Mouse (Mus musculus) liver, postnatal 0 days (tissue): ENCODE data around the gene Gm20388. TPM values are rescaled to one million over a fixed set of nuclear protein-coding genes. Genes with fewer than 3 reads are reported as not detected.
A peak's percentile ranks its signal among the peaks of the same experiment; 100 is the strongest.

ENCODE experiments used
- ATAC-seq: fragments of 200-750 bp; cut with Nextera tagmentation; 2 replicates; pipeline ENCODE4 v1.8.0; 2017; ENCODE audit warnings: mild to moderate bottlenecking, moderate library complexity
- DNase-seq: peaks from one replicate; pipeline ENCODE4 v3.0.0-alpha.2; 2016
- H3K27ac ChIP-seq: fragments of 300-500 bp; sonication (generic); 2 replicates; pipeline ENCODE4 v1.5.1; 2014; ENCODE audit warnings: antibody characterized with exemption, moderate library complexity, mild to moderate bottlenecking, low read depth
- H3K27me3 ChIP-seq: fragments of 300-500 bp; sonication (generic); 2 replicates; pipeline ENCODE4 v1.6.1; 2014; ENCODE audit warnings: low read length, control low read depth, mixed read lengths; ENCODE audit not compliant: insufficient read depth
- H3K36me3 ChIP-seq: fragments of 300-500 bp; sonication (generic); replicated peaks from 2 replicates; pipeline ENCODE4 v1.6.1; 2014; ENCODE audit warnings: mild to moderate bottlenecking, control low read depth, low read length, moderate library complexity, mixed read lengths; ENCODE audit not compliant: insufficient read depth
- H3K4me1 ChIP-seq: fragments of 300-500 bp; sonication (generic); 2 replicates; pipeline ENCODE4 v1.6.1; 2014; ENCODE audit warnings: antibody characterized with exemption, mild to moderate bottlenecking, control low read depth; ENCODE audit not compliant: insufficient read depth
- H3K4me2 ChIP-seq: fragments of 300-500 bp; sonication (generic); 2 replicates; pipeline ENCODE4 v1.6.1; 2014; ENCODE audit warnings: low read depth, mild to moderate bottlenecking, low read length, moderate library complexity, mixed read lengths
- H3K4me3 ChIP-seq: fragments of 300-500 bp; sonication (generic); 2 replicates; pipeline ENCODE4 v1.5.1; 2014; ENCODE audit warnings: low read depth, low read length
- H3K9ac ChIP-seq: fragments of 300-500 bp; sonication (generic); replicated peaks from 2 replicates; pipeline ENCODE4 v1.6.1; 2014; ENCODE audit warnings: mild to moderate bottlenecking, moderate library complexity
- H3K9me3 ChIP-seq: fragments of 300-500 bp; sonication (generic); 2 replicates; pipeline ENCODE4 v1.6.1; 2016; ENCODE audit warnings: mild to moderate bottlenecking, control low read depth, low read length, mixed read lengths
- CTCF ChIP-seq: sonication (generic); IDR thresholded peaks from 2 replicates; pipeline ENCODE4 v1.5.1; 2016; ENCODE audit warnings: antibody characterized with exemption, low read depth
- EP300 ChIP-seq: IDR thresholded peaks from 2 replicates; pipeline ENCODE4 v1.6.1; 2016; ENCODE audit warnings: antibody characterized with exemption, low read depth, mild to moderate bottlenecking
- WGBS: fragments of 180-500 bp; shearing (Covaris S2); extraction: QIAGEN DNeasy Blood & Tissue Kit; methylation state at CpG from one replicate; pipeline ENCODE4 v1.1.7; 2014; ENCODE audit not compliant: insufficient replicate concordance; 5-methylcytosine and 5-hydroxymethylcytosine counted together
- polyA plus RNA-seq: library from polyadenylated mRNA; unstranded; fragments of >200 nt; fragmentation: Nextera tagmentation; extraction: Ambion mirVana; gene quantifications from 2 replicates; pipeline ENCODE4 v1.2.1, GENCODE M21; 2015

Gene Gm20388
- polyA plus RNA-seq, 1 experiment from 2014 or later = not detected

- Histone ChIP-seq H3K9me3 (no peaks in the 10 kb centered on the region), H3K9ac (peak overlapping the region; percentile 87), H3K36me3 (no peaks in the 10 kb centered on the region), H3K4me3 (peak overlapping the region; percentile 91), H3K4me1 (peaks cover 43% of the 10 kb centered on the region), H3K27me3 (no peaks in the 10 kb centered on the region), H3K4me2 (peak overlapping the region; percentile 96), H3K27ac (peak overlapping the region; percentile 89)
- DNase-seq = peak; percentile 68
- TF ChIP-seq CTCF = no peak
- no peak for TF ChIP-seq EP300
- 3% methylated on average over 50 of the region's 52 CpGs for WGBS
- ATAC-seq = peak; percentile 15
Measured at GRCm38 (mm10) chr8:122550234-122550994, 2639.8 kb downstream of the Gm20388 start.

GRCm38 (mm10) chr8:122550995-122551264 is 2640.3 kb downstream of the Gm20388 start:
- no peaks in the 10 kb centered on the region for H3K27me3 ChIP-seq
- ATAC-seq (peak; percentile 32), DNase-seq (no peak)
- peaks cover 39% of the 10 kb centered on the region for H3K4me1 ChIP-seq
- peak overlapping the region; percentile 91 for H3K4me3 ChIP-seq
- peak overlapping the region; percentile 89 for H3K27ac ChIP-seq
- 0% methylated on average over 23 of the region's 43 CpGs for WGBS
- peak overlapping the region; percentile 87 for H3K9ac ChIP-seq
- TF ChIP-seq EP300 (no peak), CTCF (no peak)
- no peaks in the 10 kb centered on the region for H3K36me3 ChIP-seq
- H3K9me3 ChIP-seq = no peaks in the 10 kb centered on the region
- H3K4me2 ChIP-seq = peak overlapping the region; percentile 96

DNA sequence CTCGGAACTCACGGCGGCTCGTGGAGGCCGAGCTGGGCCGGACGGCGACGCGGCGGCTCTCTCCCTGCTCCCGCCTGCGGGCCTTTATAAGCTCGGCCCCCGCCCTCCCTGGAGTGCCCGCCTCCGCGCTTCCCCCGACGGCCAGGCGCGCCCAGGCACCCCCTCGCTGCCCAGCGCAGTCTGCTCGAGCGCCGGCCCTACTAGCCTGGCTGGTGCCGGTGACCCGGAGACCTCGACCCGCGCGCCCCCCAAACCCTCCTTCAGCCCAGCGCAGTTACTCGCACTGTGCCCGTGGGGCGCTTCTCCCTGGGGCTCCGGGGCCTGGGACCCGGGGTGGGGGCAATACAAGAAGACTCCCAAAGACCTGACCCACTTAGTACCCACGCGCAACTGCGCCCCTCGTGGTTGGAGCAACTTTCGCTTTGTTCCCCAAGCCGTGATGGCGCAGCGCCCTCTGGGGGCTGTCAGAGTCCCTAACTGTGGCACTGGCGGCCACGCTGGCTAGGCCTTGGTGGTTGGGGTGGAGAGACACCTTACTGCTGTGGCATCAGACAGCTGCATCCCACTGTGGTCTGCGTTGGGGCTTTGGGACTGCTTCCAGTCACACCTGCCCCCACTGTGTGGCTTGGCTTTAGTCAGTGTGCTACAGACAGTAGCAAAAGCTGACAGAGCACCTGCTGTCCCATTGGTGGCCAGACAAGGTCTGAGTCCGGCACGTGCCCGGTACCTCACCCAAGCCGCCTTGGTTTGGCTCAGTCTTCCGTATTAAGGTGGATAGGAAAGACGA is 2640.8 kb downstream of the Gm20388 start, which contains the start of gene Piezo1:
Piezo1 (minus strand) TSS at position 65 of the 787 bp plus-strand sequence.
- no peaks in the 10 kb centered on the region for H3K9me3 ChIP-seq
- H3K4me2 ChIP-seq = peak within 1 kb of the TSS; percentile 96
- H3K4me3 ChIP-seq = peak within 1 kb of the TSS; percentile 91
- peak within 1 kb of the TSS; percentile 89 for H3K27ac ChIP-seq
- WGBS = 11% methylated on average over 43 of the region's 56 CpGs
- no peaks in the 10 kb centered on the region for H3K27me3 ChIP-seq
- H3K36me3 ChIP-seq = no peaks in the 10 kb centered on the region
- TF ChIP-seq CTCF (peak; percentile 100), EP300 (no peak)
- peak within 1 kb of the TSS; percentile 87 for H3K9ac ChIP-seq
- H3K4me1 ChIP-seq = peaks cover 39% of the 10 kb centered on the region
- ATAC-seq (peak; percentile 80), DNase-seq (peak; percentile 95)

DNA sequence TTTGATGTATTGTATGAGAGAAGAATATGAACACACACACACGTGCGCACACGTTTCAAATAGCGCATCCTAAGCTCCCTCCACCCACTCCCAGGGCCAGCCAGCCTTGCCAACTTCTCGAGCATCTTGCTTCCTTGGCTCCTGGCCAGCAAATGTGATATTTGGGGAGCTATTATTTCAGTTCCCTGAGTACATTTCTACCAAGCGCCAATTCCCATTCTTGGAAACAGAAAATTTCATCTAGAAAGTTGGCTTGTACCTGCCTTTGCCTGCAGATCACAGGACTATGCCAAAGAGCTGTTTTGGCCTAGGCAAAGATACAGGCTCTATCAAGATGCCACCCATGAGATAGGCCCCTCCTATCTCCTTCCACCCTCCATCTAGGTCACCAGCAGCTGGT is 2644.1 kb downstream of the Gm20388 start:
- peaks cover 25% of the 10 kb centered on the region for H3K4me1 ChIP-seq
- H3K9ac ChIP-seq = no peak overlapping the region
- no peaks in the 10 kb centered on the region for H3K36me3 ChIP-seq
- H3K9me3 ChIP-seq = no peaks in the 10 kb centered on the region
- H3K27ac ChIP-seq = no peak overlapping the region
- no peak for TF ChIP-seq EP300
- no peak for TF ChIP-seq CTCF
- no peak for ATAC-seq
- H3K4me3 ChIP-seq = no peak overlapping the region
- 77% methylated on average over 6 of the region's 6 CpGs for WGBS
- no peak for DNase-seq
- H3K27me3 ChIP-seq = no peaks in the 10 kb centered on the region
- no peak overlapping the region for H3K4me2 ChIP-seq

DNA sequence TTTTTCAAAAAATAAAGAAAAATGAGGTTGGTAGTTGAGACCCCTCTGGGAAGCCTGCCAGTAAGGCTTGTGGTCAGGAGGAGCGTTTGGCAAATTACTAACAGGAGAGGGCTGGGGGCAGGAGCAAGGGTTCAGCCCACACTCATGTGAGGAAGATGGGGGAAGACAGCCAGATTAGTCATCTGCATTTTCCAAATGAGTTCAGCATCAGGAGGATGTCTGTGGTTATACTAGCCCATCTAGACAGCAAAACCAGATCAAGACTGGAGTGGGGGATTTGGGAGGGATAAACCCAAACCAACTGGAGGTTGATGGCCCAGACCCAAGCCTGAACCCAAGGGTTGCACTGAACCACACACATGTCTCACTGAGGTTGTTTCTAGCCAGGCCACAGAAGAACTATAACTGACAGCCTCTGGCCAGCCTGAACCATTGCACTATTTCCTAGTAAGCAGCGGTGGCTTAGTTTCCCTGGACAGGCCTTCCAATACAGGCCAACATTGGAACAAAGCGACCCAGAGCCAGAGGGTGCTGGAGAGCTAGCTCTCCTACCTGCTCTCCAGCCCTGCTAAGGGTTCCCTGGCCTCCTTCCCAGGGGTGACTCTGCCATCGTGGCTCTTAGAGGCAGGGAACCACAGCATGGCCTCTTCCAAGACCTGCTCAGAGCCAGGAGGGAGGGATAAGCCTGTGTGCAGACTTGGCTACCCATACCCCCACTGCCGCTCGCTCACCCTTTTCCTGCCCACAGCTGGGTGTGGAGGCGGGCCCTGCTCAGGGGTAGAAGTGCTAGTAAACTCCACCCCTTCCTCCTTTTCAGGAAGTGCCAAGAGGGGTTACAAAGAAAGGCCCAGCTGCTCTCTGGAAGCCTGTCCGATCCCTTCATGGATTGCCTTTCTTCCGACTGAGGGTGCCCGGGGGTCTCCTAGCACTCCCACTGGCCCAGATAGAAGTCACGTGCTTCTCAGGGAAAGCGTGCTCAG is 2645.7 kb downstream of the Gm20388 start:
- 27% methylated on average over 12 of the region's 12 CpGs for WGBS
- Histone ChIP-seq H3K27me3 (no peaks in the 10 kb centered on the region), H3K9ac (peak overlapping the region; percentile 63), H3K4me1 (peaks cover 24% of the 10 kb centered on the region), H3K4me3 (peak overlapping the region; percentile 9; the same call in 1 of the 2 replicates), H3K36me3 (no peaks in the 10 kb centered on the region), H3K4me2 (peak overlapping the region; percentile 62), H3K27ac (peak overlapping the region; percentile 78), H3K9me3 (no peaks in the 10 kb centered on the region)
- no peak for TF ChIP-seq CTCF
- no peak for TF ChIP-seq EP300
- peak; percentile 70 for ATAC-seq
- peak; percentile 70 for DNase-seq
